ENCODE assay signal across 29 mouse cellular contexts in the genomic region with DNA sequence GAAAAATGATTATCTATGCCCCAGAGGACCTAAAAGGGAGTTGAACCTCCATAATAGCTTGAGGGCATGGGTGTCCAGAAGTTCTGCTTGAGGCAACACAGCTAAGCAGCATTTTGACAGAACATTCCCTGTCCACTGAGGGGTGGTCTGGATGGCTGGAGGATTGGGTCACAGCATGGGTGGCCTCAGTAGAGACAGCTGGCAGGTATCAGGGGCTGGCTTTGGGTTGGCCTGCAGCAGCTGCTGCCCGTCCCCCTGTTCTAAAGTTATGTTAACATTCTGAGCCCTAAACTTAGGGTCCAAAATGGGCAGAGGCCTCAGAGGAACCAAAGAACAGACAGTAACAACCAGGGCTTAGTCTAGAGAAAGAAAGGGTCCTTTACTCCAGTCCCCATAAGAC. TPM values are rescaled to one million over a fixed set of nuclear protein-coding genes. Genes with fewer than 3 reads are reported as not detected.
A peak's percentile ranks its signal among the peaks of the same experiment; 100 is the strongest.
DNase-seq lines count a peak whose midpoint lies in the region; ATAC-seq and TF ChIP-seq lines count a peak whose summit lies in the region.
"Had no signal": no experiment of that assay in that cellular context is flagged by ENCODE, and none has a peak within 500 bp of the region (broad histone marks: within the 10 kb centered on the region; RNA-seq: fewer than 3 reads in every experiment).

No protein-coding gene starts in this region.

- WGBS in liver, embryonic 12.5 days (ENCODE audit: insufficient replicate concordance) = 100% methylated on average over 1 of the region's 1 CpGs
- WGBS in liver, postnatal 0 days (ENCODE audit: insufficient replicate concordance) = 90% methylated on average over 1 of the region's 1 CpGs
- WGBS in midbrain, embryonic 11.5 days = 83% methylated on average over 1 of the region's 1 CpGs
- WGBS in midbrain, embryonic 15.5 days = 83% methylated on average over 1 of the region's 1 CpGs
- WGBS in limb, embryonic 10.5 days = 74% methylated on average over 1 of the region's 1 CpGs
- 60% methylated on average over 1 of the region's 1 CpGs for WGBS in stomach, embryonic 15.5 days

- DNase-seq in liver, postnatal 0 days = no peak
- DNase-seq in midbrain, embryonic 11.5 days (ENCODE audit: low spot score, missing footprints) = peak; percentile 53
- DNase-seq in limb, embryonic 10.5 days (ENCODE audit: low spot score) = no peak
- DNase-seq in heart, adult 18-20 months = no peak
- DNase-seq in spleen, adult 12 weeks (ENCODE audit: low spot score) = no peak
- DNase-seq: adrenal gland, adult 8-10 months; cerebellum, adult 2 months; cerebellum, postnatal 14 days; gastrocnemius, postnatal 10 days; heart, adult 11 months; kidney, adult 18-20 months; kidney, postnatal 4 days; retina, postnatal 1 day; right cerebral cortex, postnatal 14 days; thymus, postnatal 4 days had no signal

- H3K4me3 ChIP-seq in liver, embryonic 12.5 days = no peak overlapping the region
- no peak overlapping the region for H3K4me3 ChIP-seq in liver, postnatal 0 days (ENCODE audit: low read depth, low read length)
- H3K4me3 ChIP-seq in midbrain, embryonic 11.5 days (ENCODE audit: low read depth, low read length) = no peak overlapping the region
- no peak overlapping the region for H3K4me3 ChIP-seq in midbrain, embryonic 15.5 days
- no peak overlapping the region for H3K4me3 ChIP-seq in limb, embryonic 10.5 days
- H3K4me3 ChIP-seq in stomach, embryonic 15.5 days (replicated peaks) = no peak overlapping the region
- H3K4me3 ChIP-seq: erythroblast, embryonic 14.5 days; heart, embryonic 12.5 days; hindbrain, embryonic 13.5 days had no signal

- TF ChIP-seq EP300 in liver, postnatal 0 days (IDR thresholded peaks at IDR 0.05; ENCODE audit: low read depth) = no peak

- no peaks in the 10 kb centered on the region for H3K27me3 ChIP-seq in liver, embryonic 12.5 days (replicated peaks)
- H3K27me3 ChIP-seq in liver, postnatal 0 days (ENCODE audit: insufficient read depth, low read length) = no peaks in the 10 kb centered on the region
- H3K27me3 ChIP-seq in midbrain, embryonic 11.5 days (ENCODE audit: control insufficient read depth, insufficient read depth, low read length) = no peaks in the 10 kb centered on the region
- H3K27me3 ChIP-seq in midbrain, embryonic 15.5 days (replicated peaks) = no peaks in the 10 kb centered on the region
- no peaks in the 10 kb centered on the region for H3K27me3 ChIP-seq in limb, embryonic 10.5 days (ENCODE audit: low read depth, poor library complexity, severe bottlenecking)
- no peaks in the 10 kb centered on the region for H3K27me3 ChIP-seq in stomach, embryonic 15.5 days (replicated peaks)
- H3K27me3 ChIP-seq: heart, embryonic 12.5 days had no signal

- ATAC-seq in liver, embryonic 12.5 days = no peak
- ATAC-seq in liver, postnatal 0 days = no peak
- no peak for ATAC-seq in midbrain, embryonic 11.5 days (ENCODE audit: low FRiP score)
- ATAC-seq in midbrain, embryonic 15.5 days (replicated peaks) = no peak
- ATAC-seq in stomach, embryonic 15.5 days (ENCODE audit: insufficient read depth, low FRiP score, low read depth) = no peak
- ATAC-seq: CD4-positive, CD25-positive, alpha-beta regulatory T cell, adult 4 months; forebrain, embryonic 16.5 days; lung, postnatal 0 days; midbrain, embryonic 16.5 days had no signal

- peaks cover 93% of the 10 kb centered on the region for H3K4me1 ChIP-seq in liver, embryonic 12.5 days
- peaks cover 32% of the 10 kb centered on the region for H3K4me1 ChIP-seq in liver, postnatal 0 days (ENCODE audit: insufficient read depth)
- H3K4me1 ChIP-seq in midbrain, embryonic 11.5 days (ENCODE audit: control insufficient read depth, insufficient read depth, low read length) = no peaks in the 10 kb centered on the region
- H3K4me1 ChIP-seq in midbrain, embryonic 15.5 days = peaks cover 20% of the 10 kb centered on the region; the same call in 1 of the 2 replicates
- peaks cover 67% of the 10 kb centered on the region for H3K4me1 ChIP-seq in limb, embryonic 10.5 days
- H3K4me1 ChIP-seq in stomach, embryonic 15.5 days = peaks cover 84% of the 10 kb centered on the region

- H3K9me3 ChIP-seq in liver, embryonic 12.5 days (replicated peaks) = no peaks in the 10 kb centered on the region
- no peaks in the 10 kb centered on the region for H3K9me3 ChIP-seq in liver, postnatal 0 days (ENCODE audit: low read length)
- no peaks in the 10 kb centered on the region for H3K9me3 ChIP-seq in midbrain, embryonic 11.5 days (ENCODE audit: control insufficient read depth, low read length)
- H3K9me3 ChIP-seq in midbrain, embryonic 15.5 days = no peaks in the 10 kb centered on the region
- H3K9me3 ChIP-seq in limb, embryonic 10.5 days (replicated peaks) = no peaks in the 10 kb centered on the region
- H3K9me3 ChIP-seq in stomach, embryonic 15.5 days = no peaks in the 10 kb centered on the region
- H3K9me3 ChIP-seq: heart, embryonic 12.5 days; hindbrain, embryonic 13.5 days had no signal

- peak overlapping the region; percentile 54 for H3K27ac ChIP-seq in liver, embryonic 12.5 days
- no peak overlapping the region for H3K27ac ChIP-seq in liver, postnatal 0 days (ENCODE audit: low read depth)
- no peak overlapping the region for H3K27ac ChIP-seq in midbrain, embryonic 11.5 days (ENCODE audit: low read depth, low read length)
- no peak overlapping the region for H3K27ac ChIP-seq in midbrain, embryonic 15.5 days
- peak overlapping the region; percentile 96 for H3K27ac ChIP-seq in limb, embryonic 10.5 days
- peak overlapping the region; percentile 75 for H3K27ac ChIP-seq in stomach, embryonic 15.5 days
- H3K27ac ChIP-seq: liver, embryonic 14.5 days had no signal

- no peak overlapping the region for H3K9ac ChIP-seq in liver, embryonic 12.5 days
- no peak overlapping the region for H3K9ac ChIP-seq in liver, postnatal 0 days (replicated peaks)
- no peak overlapping the region for H3K9ac ChIP-seq in midbrain, embryonic 11.5 days (ENCODE audit: low read length)
- no peak overlapping the region for H3K9ac ChIP-seq in midbrain, embryonic 15.5 days
- no peak overlapping the region for H3K9ac ChIP-seq in stomach, embryonic 15.5 days
- H3K9ac ChIP-seq: heart, embryonic 12.5 days; hindbrain, embryonic 13.5 days; liver, embryonic 14.5 days had no signal

- no peak for TF ChIP-seq CTCF in liver, postnatal 0 days (IDR thresholded peaks at IDR 0.05; ENCODE audit: low read depth)

- no peak overlapping the region for H3K4me2 ChIP-seq in liver, embryonic 12.5 days
- no peak overlapping the region for H3K4me2 ChIP-seq in liver, postnatal 0 days (ENCODE audit: low read depth, low read length)
- no peak overlapping the region for H3K4me2 ChIP-seq in midbrain, embryonic 11.5 days
- no peak overlapping the region for H3K4me2 ChIP-seq in midbrain, embryonic 15.5 days
- H3K4me2 ChIP-seq in stomach, embryonic 15.5 days = no peak overlapping the region
- H3K4me2 ChIP-seq: heart, embryonic 12.5 days; hindbrain, embryonic 13.5 days had no signal

- peaks cover 42% of the 10 kb centered on the region for H3K36me3 ChIP-seq in liver, embryonic 12.5 days
- no peaks in the 10 kb centered on the region; the same call in 1 of the 2 replicates for H3K36me3 ChIP-seq in liver, postnatal 0 days (replicated peaks; ENCODE audit: insufficient read depth, low read length)
- no peaks in the 10 kb centered on the region for H3K36me3 ChIP-seq in midbrain, embryonic 11.5 days (ENCODE audit: control insufficient read depth, insufficient read depth, low read length)
- H3K36me3 ChIP-seq in midbrain, embryonic 15.5 days (replicated peaks) = no peaks in the 10 kb centered on the region
- no peaks in the 10 kb centered on the region for H3K36me3 ChIP-seq in limb, embryonic 10.5 days
- no peaks in the 10 kb centered on the region for H3K36me3 ChIP-seq in stomach, embryonic 15.5 days
- H3K36me3 ChIP-seq: heart, embryonic 12.5 days; hindbrain, embryonic 13.5 days had no signal

RNA-seq across cellular contexts. Expression of a gene that starts 6.4 kb away (rescaled TPM):
- polyA plus RNA-seq in liver, embryonic 12.5 days (2016; fragmentation: Nextera tagmentation; extraction: Ambion mirVana) = 105 and 106 TPM in 2 replicates
- 31.0 and 37.5 TPM in 2 replicates for polyA plus RNA-seq in liver, postnatal 0 days (2015; fragmentation: Nextera tagmentation; extraction: Ambion mirVana)
- polyA plus RNA-seq in midbrain, embryonic 11.5 days (2014; fragmentation: Nextera tagmentation; extraction: Ambion mirVana) = 5.0 and 6.2 TPM in 2 replicates
- 0.66 and 0.97 TPM in 2 replicates for polyA plus RNA-seq in midbrain, embryonic 15.5 days (2015; fragmentation: Nextera tagmentation; extraction: Ambion mirVana)
- polyA plus RNA-seq in limb, embryonic 10.5 days (2016; fragmentation: Nextera tagmentation; extraction: Ambion mirVana) = 5.5 TPM in 2 replicates
- polyA plus RNA-seq in stomach, embryonic 15.5 days (2015; fragmentation: Nextera tagmentation; extraction: Ambion mirVana) = 3.6 and 7.3 TPM in 2 replicates
- total RNA-seq in heart, adult 18-20 months (2021) = 1 to 10 TPM in 1 of 2 experiments, under 1 TPM in 1; 0.69 to 2.6 TPM
- total RNA-seq: layer of hippocampus, postnatal 25 days had no signal

RNA-seq across cellular contexts. Expression of a gene that starts 41.3 kb away (rescaled TPM):
- 154 TPM in 2 replicates for polyA plus RNA-seq in liver, embryonic 12.5 days (2016; fragmentation: Nextera tagmentation; extraction: Ambion mirVana)
- 213 and 231 TPM in 2 replicates for polyA plus RNA-seq in liver, postnatal 0 days (2015; fragmentation: Nextera tagmentation; extraction: Ambion mirVana)
- 256 and 276 TPM in 2 replicates for polyA plus RNA-seq in midbrain, embryonic 11.5 days (2014; fragmentation: Nextera tagmentation; extraction: Ambion mirVana)
- 374 and 398 TPM in 2 replicates for polyA plus RNA-seq in midbrain, embryonic 15.5 days (2015; fragmentation: Nextera tagmentation; extraction: Ambion mirVana)
- 267 and 310 TPM in 2 replicates for polyA plus RNA-seq in limb, embryonic 10.5 days (2016; fragmentation: Nextera tagmentation; extraction: Ambion mirVana)
- polyA plus RNA-seq in stomach, embryonic 15.5 days (2015; fragmentation: Nextera tagmentation; extraction: Ambion mirVana) = 551 and 575 TPM in 2 replicates
- total RNA-seq in heart, adult 18-20 months (2021) = 100 to 1,000 TPM; 410 to 413 TPM

RNA-seq across cellular contexts. Expression of a gene that starts 42.2 kb away (rescaled TPM):
- polyA plus RNA-seq in liver, embryonic 12.5 days (2016; fragmentation: Nextera tagmentation; extraction: Ambion mirVana) = 1.3 TPM in 2 replicates
- polyA plus RNA-seq in liver, postnatal 0 days (2015; fragmentation: Nextera tagmentation; extraction: Ambion mirVana) = 0.21 and 0.23 TPM in 2 replicates
- 0.38 and 0.65 TPM in 2 replicates for polyA plus RNA-seq in midbrain, embryonic 11.5 days (2014; fragmentation: Nextera tagmentation; extraction: Ambion mirVana)
- 0.20 and 0.58 TPM in 2 replicates for polyA plus RNA-seq in midbrain, embryonic 15.5 days (2015; fragmentation: Nextera tagmentation; extraction: Ambion mirVana)
- 0.26 and 0.40 TPM in 2 replicates for polyA plus RNA-seq in limb, embryonic 10.5 days (2016; fragmentation: Nextera tagmentation; extraction: Ambion mirVana)
- polyA plus RNA-seq in stomach, embryonic 15.5 days (2015; fragmentation: Nextera tagmentation; extraction: Ambion mirVana) = 5.5 and 6.1 TPM in 2 replicates
- not detected for total RNA-seq in heart, adult 18-20 months (2021)
- total RNA-seq: gastrocnemius, postnatal 10 days; heart, postnatal 4 days had no signal
- polyA plus RNA-seq: heart, postnatal 0 days had no signal

RNA-seq across cellular contexts. Expression of a gene that starts 57.8 kb away (rescaled TPM):
- 50.2 and 50.5 TPM in 2 replicates for polyA plus RNA-seq in liver, embryonic 12.5 days (2016; fragmentation: Nextera tagmentation; extraction: Ambion mirVana)
- polyA plus RNA-seq in liver, postnatal 0 days (2015; fragmentation: Nextera tagmentation; extraction: Ambion mirVana) = 24.1 and 25.2 TPM in 2 replicates
- polyA plus RNA-seq in midbrain, embryonic 11.5 days (2014; fragmentation: Nextera tagmentation; extraction: Ambion mirVana) = 61.1 and 63.8 TPM in 2 replicates
- polyA plus RNA-seq in midbrain, embryonic 15.5 days (2015; fragmentation: Nextera tagmentation; extraction: Ambion mirVana) = 103 and 114 TPM in 2 replicates
- 145 and 157 TPM in 2 replicates for polyA plus RNA-seq in limb, embryonic 10.5 days (2016; fragmentation: Nextera tagmentation; extraction: Ambion mirVana)
- polyA plus RNA-seq in stomach, embryonic 15.5 days (2015; fragmentation: Nextera tagmentation; extraction: Ambion mirVana) = 78.7 and 84.8 TPM in 2 replicates
- 10 to 100 TPM; 13.1 to 14.9 TPM for total RNA-seq in heart, adult 18-20 months (2021)

Comparison
In these comparisons a context has a peak if more than half of its experiments do, and no peak if none do; other contexts are left out.
1. H3K27ac ChIP-seq: peak in liver, embryonic 12.5 days (single experiment), limb, embryonic 10.5 days (single experiment) and stomach, embryonic 15.5 days (single experiment); none in liver, postnatal 0 days (single experiment), midbrain, embryonic 11.5 days (single experiment) and midbrain, embryonic 15.5 days (single experiment).